Mouse (Mus musculus): ENCODE measurements around the gene Ran.

DNA sequence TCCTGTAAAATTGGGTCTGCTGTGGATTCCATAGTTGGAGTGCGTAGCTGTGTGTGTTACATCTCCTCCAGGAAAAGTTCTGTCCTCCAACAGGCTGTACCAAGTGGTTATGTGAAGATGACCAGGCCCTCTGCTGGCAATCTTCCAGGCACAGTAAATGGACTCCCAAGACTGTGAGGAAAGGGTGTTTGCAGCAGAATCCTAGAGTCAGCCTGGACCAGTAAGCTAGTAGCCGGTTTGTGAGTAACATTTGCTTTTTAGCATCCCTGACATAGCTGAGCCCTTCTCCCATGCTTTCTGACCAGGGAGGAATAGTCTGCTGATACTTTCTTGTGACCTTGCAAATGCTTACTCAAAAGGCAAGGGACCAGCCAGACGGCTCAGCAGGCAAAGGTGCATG lies 6.3 kb downstream of the Ran start:
- TF ChIP-seq CTCF (IDR thresholded peaks at IDR 0.05; ENCODE audit: extremely low read depth, insufficient read depth, low read length) (no peak), POLR2A (IDR thresholded peaks at IDR 0.05; ENCODE audit: extremely low read depth, insufficient read depth, low read length) (no peak)
